Mouse (Mus musculus): ENCODE data around the gene Kcnk12.

- TF ChIP-seq CTCF (IDR thresholded peaks at IDR 0.05; ENCODE audit: low read depth, low read length) (no peak), POLR2A (IDR thresholded peaks at IDR 0.05; ENCODE audit: extremely low read depth, insufficient read depth, low read length) (no peak)
Observed at GRCm38 (mm10) chr17:87788216-87788615, 9.6 kb downstream of the Kcnk12 start.
